Mouse (Mus musculus): ENCODE measurements at regions not wholly inside any gene's neighbourhood (a gene's known extent, or its start where the extent isn't known, plus 50 kb on each side); places are given as distances from the start of the nearest gene placed in this dataset.

GRCm38 (mm10) chr9:30021981-30022380 lies 59.0 kb upstream of the Ntm start:
- in situ Hi-C loops (cut with MboI, MseI) = no loop called here

GRCm38 (mm10) chr9:30025275-30025674 lies 62.3 kb upstream of the Ntm start:
- in situ Hi-C loops (cut with MboI, MseI) = no loop called here

- in situ Hi-C loops (cut with MboI, MseI) = no loop called here
Observed at GRCm38 (mm10) chr9:30026939-30027338, 64.0 kb upstream of the Ntm start.

GRCm38 (mm10) chr9:30040396-30040795 lies 77.5 kb upstream of the Ntm start:
- in situ Hi-C loops (cut with MboI, MseI) = no loop called here

- in situ Hi-C loops (cut with MboI, MseI) = no loop called here
Observed at GRCm38 (mm10) chr9:30064551-30064950, 101.6 kb upstream of the Ntm start.

GRCm38 (mm10) chr9:30067980-30068379 lies 105.0 kb upstream of the Ntm start:
- in situ Hi-C loops (cut with MboI, MseI) = no loop called here

- in situ Hi-C loops (cut with MboI, MseI) = no loop called here
Observed at GRCm38 (mm10) chr9:30075233-30075632, 112.3 kb upstream of the Ntm start.

- in situ Hi-C loops (cut with MboI, MseI) = no loop called here
Observed at GRCm38 (mm10) chr9:30076006-30076405, 113.1 kb upstream of the Ntm start.

GRCm38 (mm10) chr9:30076482-30076881 lies 113.5 kb upstream of the Ntm start:
- in situ Hi-C loops (cut with MboI, MseI) = no loop called here

GRCm38 (mm10) chr9:30101942-30102341 lies 139.0 kb upstream of the Ntm start:
- in situ Hi-C loops (cut with MboI, MseI) = no loop called here

GRCm38 (mm10) chr9:30122371-30122770 lies 159.4 kb upstream of the Ntm start:
- in situ Hi-C loops (cut with MboI, MseI) = no loop called here

GRCm38 (mm10) chr9:30129151-30129550 lies 166.2 kb upstream of the Ntm start:
- in situ Hi-C loops (cut with MboI, MseI) = no loop called here

GRCm38 (mm10) chr9:30131626-30132025 lies 168.7 kb upstream of the Ntm start:
- in situ Hi-C loops (cut with MboI, MseI) = no loop called here

GRCm38 (mm10) chr9:30134303-30134702 lies 171.4 kb upstream of the Ntm start:
- in situ Hi-C loops (cut with MboI, MseI) = no loop called here

- in situ Hi-C loops (cut with MboI, MseI) = no loop called here
Observed at GRCm38 (mm10) chr9:30137611-30138287, 174.8 kb upstream of the Ntm start.

- in situ Hi-C loops (cut with MboI, MseI) = no loop called here
Observed at GRCm38 (mm10) chr9:30140188-30140587, 177.2 kb upstream of the Ntm start.

GRCm38 (mm10) chr9:30141186-30141585 lies 178.2 kb upstream of the Ntm start:
- in situ Hi-C loops (cut with MboI, MseI) = no loop called here

- in situ Hi-C loops (cut with MboI, MseI) = no loop called here
Observed at GRCm38 (mm10) chr9:30142806-30143458, 180.0 kb upstream of the Ntm start.

- in situ Hi-C loops (cut with MboI, MseI) = no loop called here
Observed at GRCm38 (mm10) chr9:30149481-30150468, 186.8 kb upstream of the Ntm start.

- in situ Hi-C loops (cut with MboI, MseI) = no loop called here
Observed at GRCm38 (mm10) chr9:30151173-30151572, 188.2 kb upstream of the Ntm start.

GRCm38 (mm10) chr9:30166235-30166752 lies 203.4 kb upstream of the Ntm start:
- in situ Hi-C loops (cut with MboI, MseI) = no loop called here

GRCm38 (mm10) chr9:30167223-30167622 lies 204.3 kb upstream of the Ntm start:
- in situ Hi-C loops (cut with MboI, MseI) = no loop called here
